Mouse (Mus musculus) forebrain, embryonic 11.5 days (tissue): ENCODE measurements at regions not wholly inside any gene's neighbourhood (a gene's known extent, or its start where the extent isn't known, plus 50 kb on each side); places are given as distances from the start of the nearest gene placed in this dataset.

ENCODE experiments used
- ATAC-seq: fragments of 200-750 bp; cut with Nextera tagmentation; replicated peaks from 2 replicates; pipeline ENCODE4 v1.8.0; 2017; ENCODE audit warnings: moderate TSS enrichment; ENCODE audit not compliant: low FRiP score
- DNase-seq: peaks from one replicate; pipeline ENCODE4 v3.0.0-alpha.2; 2017; ENCODE audit warnings: low spot score
- H3K27ac ChIP-seq: fragments of 300-500 bp; sonication (generic); 2 replicates; pipeline ENCODE4 v1.5.1; 2014; ENCODE audit warnings: low read depth, low read length
- H3K27me3 ChIP-seq: fragments of 300-500 bp; sonication (generic); 2 replicates; pipeline ENCODE4 v1.6.1; 2014; ENCODE audit warnings: mild to moderate bottlenecking, low read length, mixed read lengths; ENCODE audit not compliant: control insufficient read depth, insufficient read depth
- H3K36me3 ChIP-seq: fragments of 300-500 bp; sonication (generic); 2 replicates; pipeline ENCODE4 v1.6.1; 2014; ENCODE audit warnings: mild to moderate bottlenecking, low read length, moderate library complexity, mixed read lengths; ENCODE audit not compliant: control insufficient read depth, insufficient read depth
- H3K4me1 ChIP-seq: fragments of 300-500 bp; sonication (generic); replicated peaks from 2 replicates; pipeline ENCODE4 v1.6.1; 2014; ENCODE audit warnings: low read length, mixed read lengths; ENCODE audit not compliant: control insufficient read depth, insufficient read depth
- H3K4me2 ChIP-seq: fragments of 300-500 bp; sonication (generic); 2 replicates; pipeline ENCODE4 v1.6.1; 2014; ENCODE audit warnings: low read depth, mild to moderate bottlenecking, low read length, moderate library complexity, mixed read lengths; ENCODE audit not compliant: severe bottlenecking
- H3K4me3 ChIP-seq: fragments of 300-500 bp; sonication (generic); 2 replicates; pipeline ENCODE4 v1.5.1; 2014; ENCODE audit warnings: low read depth, low read length
- H3K9ac ChIP-seq: fragments of 300-500 bp; sonication (generic); 2 replicates; pipeline ENCODE4 v1.6.1; 2014; ENCODE audit warnings: low read length
- H3K9me3 ChIP-seq: fragments of 300-500 bp; sonication (generic); 2 replicates; pipeline ENCODE4 v1.6.1; 2016; ENCODE audit warnings: low read length, mixed read lengths; ENCODE audit not compliant: control insufficient read depth
- WGBS: fragments of 180-500 bp; shearing (Covaris S2); extraction: QIAGEN DNeasy Blood & Tissue Kit; methylation state at CpG from one replicate; pipeline ENCODE4 v1.1.7; 2014; 5-methylcytosine and 5-hydroxymethylcytosine counted together

DNA sequence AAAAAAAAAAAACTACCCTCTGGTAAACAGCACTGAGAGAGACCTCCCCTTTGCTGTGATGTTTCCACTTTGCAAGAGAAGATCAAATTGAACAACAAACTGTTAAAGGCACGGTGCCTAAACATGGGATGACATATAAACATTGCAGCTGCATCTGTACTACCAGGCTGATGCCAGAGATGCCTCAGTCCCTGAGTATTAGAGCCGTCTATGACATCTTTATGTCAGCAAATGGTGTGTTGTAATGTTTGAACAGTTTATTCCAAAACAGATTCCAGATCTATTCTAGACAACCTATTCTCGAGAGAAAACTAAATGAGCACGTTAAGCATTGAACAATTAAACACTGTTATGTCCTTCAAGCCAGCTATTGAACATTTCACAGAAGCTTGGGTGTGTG is 381.8 kb upstream of the Npvf start:
- Histone ChIP-seq H3K36me3 (no peaks in the 10 kb centered on the region), H3K27me3 (no peaks in the 10 kb centered on the region), H3K4me3 (no peak overlapping the region), H3K9ac (no peak overlapping the region), H3K9me3 (no peaks in the 10 kb centered on the region), H3K4me2 (no peak overlapping the region), H3K4me1 (no peaks in the 10 kb centered on the region; the same call in 1 of the 2 replicates), H3K27ac (no peak overlapping the region)
- DNase-seq (no peak), ATAC-seq (no peak)
- WGBS, result 80% methylated on average over 4 of the region's 4 CpGs

GRCm38 (mm10) chr6:51036553-51036952 is 382.3 kb upstream of the Npvf start:
- Histone ChIP-seq H3K27me3 (no peaks in the 10 kb centered on the region), H3K36me3 (no peaks in the 10 kb centered on the region), H3K4me1 (no peaks in the 10 kb centered on the region; the same call in 1 of the 2 replicates), H3K4me3 (no peak overlapping the region), H3K9me3 (no peaks in the 10 kb centered on the region), H3K27ac (no peak overlapping the region), H3K9ac (no peak overlapping the region), H3K4me2 (no peak overlapping the region)
- ATAC-seq, result no peak
- DNase-seq, result no peak
- 44% methylated on average over 1 of the region's 1 CpGs for WGBS

- H3K27me3 ChIP-seq, result no peaks in the 10 kb centered on the region
- DNase-seq, result no peak
- WGBS, result 81% methylated on average over 4 of the region's 4 CpGs
Observed at GRCm38 (mm10) chr6:51036956-51037355, 382.7 kb upstream of the Npvf start.

GRCm38 (mm10) chr6:51039486-51040180 is 385.4 kb upstream of the Npvf start:
- 88% methylated on average over 20 of the region's 20 CpGs for WGBS
- ATAC-seq (no peak), DNase-seq (no peak)
- no peaks in the 10 kb centered on the region for H3K36me3 ChIP-seq
- no peaks in the 10 kb centered on the region; the same call in 1 of the 2 replicates for H3K4me1 ChIP-seq
- H3K27me3 ChIP-seq, result no peaks in the 10 kb centered on the region
- no peak overlapping the region for H3K27ac ChIP-seq
- H3K9ac ChIP-seq, result no peak overlapping the region
- no peaks in the 10 kb centered on the region for H3K9me3 ChIP-seq
- H3K4me3 ChIP-seq, result no peak overlapping the region
- H3K4me2 ChIP-seq, result no peak overlapping the region

More at GRCm38 (mm10) chr6:51036956-51037355, 382.7 kb upstream of the Npvf start:
- no peak for ATAC-seq
- no peak overlapping the region for H3K4me2 ChIP-seq
- no peaks in the 10 kb centered on the region for H3K9me3 ChIP-seq
- H3K36me3 ChIP-seq, result no peaks in the 10 kb centered on the region
- no peak overlapping the region for H3K4me3 ChIP-seq
- H3K9ac ChIP-seq, result no peak overlapping the region
- H3K27ac ChIP-seq, result no peak overlapping the region
- no peaks in the 10 kb centered on the region; the same call in 1 of the 2 replicates for H3K4me1 ChIP-seq

DNA sequence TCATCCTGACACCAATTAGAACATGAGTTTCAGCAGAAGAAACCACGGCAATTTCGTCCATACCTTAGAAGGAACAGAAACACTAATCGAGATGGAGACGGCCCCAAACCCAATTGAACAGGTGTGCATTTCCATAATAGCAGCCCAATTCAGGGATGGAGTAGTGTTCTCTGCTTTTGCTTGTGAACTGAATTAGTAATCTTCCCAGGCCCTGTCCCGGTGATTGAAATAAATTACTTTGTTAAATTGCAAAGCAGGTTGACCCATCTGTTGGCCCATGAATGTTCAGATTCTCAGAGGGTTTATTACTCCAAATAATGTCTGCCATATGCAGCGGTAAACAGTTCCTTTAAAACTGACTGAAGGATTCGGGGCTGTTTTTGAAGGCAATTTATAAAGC is 388.5 kb upstream of the Nfe2l3 start:
- no peak overlapping the region for H3K4me3 ChIP-seq
- H3K9me3 ChIP-seq, result no peaks in the 10 kb centered on the region
- H3K4me1 ChIP-seq, result no peaks in the 10 kb centered on the region
- H3K9ac ChIP-seq, result no peak overlapping the region
- WGBS, result 73% methylated on average over 7 of the region's 7 CpGs
- no peaks in the 10 kb centered on the region for H3K36me3 ChIP-seq
- no peak for ATAC-seq
- no peak for DNase-seq
- H3K4me2 ChIP-seq, result no peak overlapping the region
- H3K27ac ChIP-seq, result no peak overlapping the region
- H3K27me3 ChIP-seq, result no peaks in the 10 kb centered on the region

DNA sequence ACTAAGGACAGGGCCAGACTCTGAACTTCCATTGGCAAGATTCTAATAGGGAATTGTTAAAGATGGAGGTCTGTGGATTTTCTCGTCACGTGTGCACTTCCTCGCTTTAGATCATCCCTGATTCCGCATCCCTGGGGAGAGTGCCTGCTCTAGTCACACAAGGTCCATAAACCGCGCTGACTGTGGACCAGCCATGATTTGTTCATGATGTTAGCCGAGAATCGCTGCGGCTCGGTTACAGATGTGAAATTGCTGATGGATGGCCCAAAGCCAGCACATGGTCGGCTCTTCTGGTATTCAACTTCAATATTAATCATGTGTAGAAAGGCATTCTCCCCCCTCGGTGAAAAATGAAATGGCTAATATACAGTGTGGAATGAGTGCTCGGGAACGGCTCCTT is 387.6 kb upstream of the Nfe2l3 start:
- H3K36me3 ChIP-seq, result no peaks in the 10 kb centered on the region
- no peak overlapping the region for H3K4me2 ChIP-seq
- H3K9ac ChIP-seq, result no peak overlapping the region
- DNase-seq, result no peak
- no peaks in the 10 kb centered on the region for H3K4me1 ChIP-seq
- WGBS, result 90% methylated on average over 14 of the region's 14 CpGs
- H3K9me3 ChIP-seq, result no peaks in the 10 kb centered on the region
- H3K27ac ChIP-seq, result no peak overlapping the region
- no peak for ATAC-seq
- no peak overlapping the region for H3K4me3 ChIP-seq
- H3K27me3 ChIP-seq, result no peaks in the 10 kb centered on the region

DNA sequence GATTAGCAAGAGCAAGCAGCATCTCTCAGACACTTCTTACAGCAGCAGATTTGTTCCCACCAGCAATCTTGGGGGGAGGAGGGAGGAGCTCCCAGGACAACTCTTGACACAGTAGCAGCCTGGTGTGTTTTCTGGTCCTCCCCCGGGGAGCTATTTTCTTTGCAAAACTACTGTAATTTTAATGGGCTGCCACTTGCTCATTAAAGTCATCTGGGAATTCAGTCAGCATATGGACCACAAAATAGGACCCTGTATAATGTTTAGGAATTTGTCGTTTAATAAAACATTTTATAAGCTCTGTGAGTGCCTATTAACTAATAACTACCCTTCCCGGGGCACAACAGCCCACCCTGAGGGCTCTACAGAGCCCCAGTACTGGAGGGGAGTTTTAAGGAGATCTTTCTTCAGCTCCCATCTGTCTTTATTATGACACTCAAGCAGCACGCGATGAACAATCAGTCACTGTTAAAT is 380.0 kb upstream of the Nfe2l3 start:
- no peak for ATAC-seq
- no peak for DNase-seq
- Histone ChIP-seq H3K4me1 (peaks cover 7% of the 10 kb centered on the region; the same call in 1 of the 2 replicates), H3K9me3 (no peaks in the 10 kb centered on the region), H3K9ac (no peak overlapping the region), H3K27me3 (no peaks in the 10 kb centered on the region), H3K36me3 (no peaks in the 10 kb centered on the region), H3K27ac (peak overlapping the region; percentile 13; the same call in 1 of the 2 replicates), H3K4me3 (no peak overlapping the region), H3K4me2 (no peak overlapping the region)
- WGBS, result 40% methylated on average over 5 of the region's 5 CpGs

GRCm38 (mm10) chr6:51057229-51057628 is 375.2 kb upstream of the Nfe2l3 start:
- Histone ChIP-seq H3K4me3 (no peak overlapping the region), H3K4me1 (peaks cover 14% of the 10 kb centered on the region; the same call in 1 of the 2 replicates), H3K36me3 (no peaks in the 10 kb centered on the region), H3K27me3 (no peaks in the 10 kb centered on the region), H3K9ac (no peak overlapping the region), H3K27ac (peak overlapping the region; percentile 85), H3K4me2 (no peak overlapping the region), H3K9me3 (no peaks in the 10 kb centered on the region)
- DNase-seq (no peak), ATAC-seq (peak; percentile 91)
- 16% methylated on average over 7 of the region's 7 CpGs for WGBS
